Mouse (Mus musculus) cortical plate, adult 2 months (tissue): Measurements from ENCODE around the gene Serpinb5.

Source experiments
- CTCF ChIP-seq: fragments of 200-500 bp; IDR thresholded peaks from 2 replicates; pipeline ENCODE4 v1.5.1; 2011; ENCODE audit warnings: mild to moderate bottlenecking, control low read depth, low read length; ENCODE audit not compliant: insufficient read depth; ENCODE audit errors: extremely low read depth
- POLR2A ChIP-seq: fragments of 200-500 bp; IDR thresholded peaks from 2 replicates; pipeline ENCODE4 v1.6.1; 2011; ENCODE audit warnings: mild to moderate bottlenecking, low read length, control low read depth; ENCODE audit not compliant: insufficient read depth; ENCODE audit errors: extremely low read depth

GRCm38 (mm10) chr1:106869986-106870385, 9.0 kb downstream of the Serpinb5 start:
- TF ChIP-seq CTCF (no peak), POLR2A (no peak)
